11 mouse cellular contexts compared by ENCODE assay signal in genomic region chr7:19436276-19436675, GRCm38 (mm10).
"Had no signal": no experiment of that assay in that cellular context is flagged by ENCODE, and none has a peak within 500 bp of the region (broad histone marks: within the 10 kb centered on the region; RNA-seq: fewer than 3 reads in every experiment).

No protein-coding gene starts in this region.

- DNase-seq: left cerebral cortex, postnatal 4 days; liver; liver, embryonic 13.5 days; liver, postnatal 0 days; lung, adult 18-20 months; lung, adult 2 months; lung, embryonic 14.5 days; lung, postnatal 10 days; lung, postnatal 36 days; lung, postnatal 4 days; midbrain, embryonic 14.5 days had no signal
